Mouse (Mus musculus): Measurements from ENCODE around the gene Carm1.
"Not testable (repeated sequence)": the region's sequence is repeated elsewhere in the genome, so short reads cannot be mapped to it uniquely, and the experiment has no call there.

DNA sequence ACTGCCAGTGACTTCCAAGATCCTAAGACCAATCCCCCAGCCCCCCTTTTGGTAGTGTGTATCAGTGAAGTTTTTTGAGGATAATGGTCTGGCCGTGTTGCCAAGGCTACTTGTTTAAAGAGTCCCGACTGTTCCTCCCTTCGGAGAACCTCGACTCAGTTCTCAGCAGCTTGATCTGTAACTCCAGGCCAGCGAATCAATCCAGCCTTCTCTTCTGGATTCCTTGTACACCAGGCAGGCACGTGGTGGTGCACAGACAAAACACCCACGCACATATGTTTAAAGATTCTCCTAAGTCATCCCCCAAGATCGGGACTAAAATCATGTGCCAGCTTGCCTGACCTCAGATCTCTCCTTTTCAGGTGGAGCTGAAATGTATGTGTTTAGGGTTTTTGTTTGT lies 47.7 kb downstream of the Carm1 start:
- TF ChIP-seq CTCF (IDR thresholded peaks at IDR 0.05; ENCODE audit: borderline replicate concordance, control insufficient read depth, extremely low read depth, insufficient read depth, low read length, poor library complexity); POLR2A (IDR thresholded peaks at IDR 0.05; ENCODE audit: control insufficient read depth, extremely low read depth, insufficient read depth, low read length, poor library complexity): not testable (repeated sequence)

All from thymus, adult 2 months (tissue).